Mouse (Mus musculus): Measurements from ENCODE around the gene Parp4. TPM values are rescaled to one million over a fixed set of nuclear protein-coding genes. Genes with fewer than 3 reads are reported as not detected.

The Parp4 gene
- polyA plus RNA-seq, 1 experiment = 7.6 TPM

- no peak overlapping the region for H3K27ac ChIP-seq (ENCODE audit: insufficient read depth, low read length)
- no peak for TF ChIP-seq CTCF (IDR thresholded peaks at IDR 0.05; ENCODE audit: extremely low read depth, insufficient read depth, insufficient read length, insufficient replicate concordance)
- no peak for TF ChIP-seq POLR2A (IDR thresholded peaks at IDR 0.05; ENCODE audit: low read depth, low read length)
- peaks cover 39% of the 10 kb centered on the region for H3K36me3 ChIP-seq (ENCODE audit: control insufficient read depth, insufficient read depth, low read length)
- WGBS = 96% methylated on average over 4 of the region's 4 CpGs
- H3K27me3 ChIP-seq (ENCODE audit: control insufficient read depth, insufficient read depth, low read length) = no peaks in the 10 kb centered on the region
- DNase-seq (ENCODE audit: low read depth in 1 of 2, low spot score in 2 of 2) = no peak
- H3K4me3 ChIP-seq (ENCODE audit: extremely low read depth, insufficient read depth, insufficient read length) = no peak overlapping the region
- H3K4me1 ChIP-seq (ENCODE audit: control insufficient read depth, insufficient read depth, insufficient read length) = no peaks in the 10 kb centered on the region
Observed at GRCm38 (mm10) chr14:56626202-56626601, 50.8 kb downstream of the Parp4 start.

- Histone ChIP-seq H3K36me3 (ENCODE audit: control insufficient read depth, insufficient read depth, low read length) (peaks cover 37% of the 10 kb centered on the region), H3K27me3 (ENCODE audit: control insufficient read depth, insufficient read depth, low read length) (no peaks in the 10 kb centered on the region), H3K27ac (ENCODE audit: insufficient read depth, low read length) (no peak overlapping the region), H3K4me3 (ENCODE audit: extremely low read depth, insufficient read depth, insufficient read length) (no peak overlapping the region), H3K4me1 (ENCODE audit: control insufficient read depth, insufficient read depth, insufficient read length) (no peaks in the 10 kb centered on the region)
- no peak for DNase-seq (ENCODE audit: low read depth in 1 of 2, low spot score in 2 of 2)
- no peak for TF ChIP-seq CTCF (IDR thresholded peaks at IDR 0.05; ENCODE audit: extremely low read depth, insufficient read depth, insufficient read length, insufficient replicate concordance)
- WGBS = 97% methylated on average over 3 of the region's 3 CpGs
Observed at GRCm38 (mm10) chr14:56628336-56628735, 52.9 kb downstream of the Parp4 start.

- H3K4me3 ChIP-seq (ENCODE audit: extremely low read depth, insufficient read depth, insufficient read length) = no peak overlapping the region
- DNase-seq (ENCODE audit: low read depth in 1 of 2, low spot score in 2 of 2) = no peak
- 86% methylated on average over 2 of the region's 2 CpGs for WGBS
- no peaks in the 10 kb centered on the region for H3K27me3 ChIP-seq (ENCODE audit: control insufficient read depth, insufficient read depth, low read length)
- H3K27ac ChIP-seq (ENCODE audit: insufficient read depth, low read length) = no peak overlapping the region
- H3K36me3 ChIP-seq (ENCODE audit: control insufficient read depth, insufficient read depth, low read length) = peaks cover 41% of the 10 kb centered on the region
- TF ChIP-seq CTCF (IDR thresholded peaks at IDR 0.05; ENCODE audit: extremely low read depth, insufficient read depth, insufficient read length, insufficient replicate concordance) (no peak), POLR2A (IDR thresholded peaks at IDR 0.05; ENCODE audit: low read depth, low read length) (no peak)
- H3K4me1 ChIP-seq (ENCODE audit: control insufficient read depth, insufficient read depth, insufficient read length) = no peaks in the 10 kb centered on the region
Observed at GRCm38 (mm10) chr14:56631109-56631508, 55.7 kb downstream of the Parp4 start.

GRCm38 (mm10) chr14:56647206-56647605 lies 71.8 kb downstream of the Parp4 start:
- Histone ChIP-seq H3K4me1 (ENCODE audit: control insufficient read depth, insufficient read depth, insufficient read length) (no peaks in the 10 kb centered on the region), H3K36me3 (ENCODE audit: control insufficient read depth, insufficient read depth, low read length) (peaks cover 17% of the 10 kb centered on the region), H3K27me3 (ENCODE audit: control insufficient read depth, insufficient read depth, low read length) (no peaks in the 10 kb centered on the region), H3K4me3 (ENCODE audit: extremely low read depth, insufficient read depth, insufficient read length) (no peak overlapping the region), H3K27ac (ENCODE audit: insufficient read depth, low read length) (no peak overlapping the region)
- DNase-seq (ENCODE audit: low read depth in 1 of 2, low spot score in 2 of 2) = no peak
- WGBS = 91% methylated on average over 7 of the region's 7 CpGs
- TF ChIP-seq CTCF (IDR thresholded peaks at IDR 0.05; ENCODE audit: extremely low read depth, insufficient read depth, insufficient read length, insufficient replicate concordance) = no peak
- TF ChIP-seq POLR2A (IDR thresholded peaks at IDR 0.05; ENCODE audit: low read depth, low read length) = no peak

- no peaks in the 10 kb centered on the region for H3K27me3 ChIP-seq (ENCODE audit: control insufficient read depth, insufficient read depth, low read length)
- peaks cover 25% of the 10 kb centered on the region for H3K36me3 ChIP-seq (ENCODE audit: control insufficient read depth, insufficient read depth, low read length)
- TF ChIP-seq POLR2A (IDR thresholded peaks at IDR 0.05; ENCODE audit: low read depth, low read length) = no peak
- H3K27ac ChIP-seq (ENCODE audit: insufficient read depth, low read length) = no peak overlapping the region
- no peaks in the 10 kb centered on the region for H3K4me1 ChIP-seq (ENCODE audit: control insufficient read depth, insufficient read depth, insufficient read length)
- H3K4me3 ChIP-seq (ENCODE audit: extremely low read depth, insufficient read depth, insufficient read length) = no peak overlapping the region
- DNase-seq (ENCODE audit: low read depth in 1 of 2, low spot score in 2 of 2) = no peak
Observed at GRCm38 (mm10) chr14:56649448-56649847, 74.0 kb downstream of the Parp4 start.

- DNase-seq (ENCODE audit: low read depth in 1 of 2, low spot score in 2 of 2) = no peak
- WGBS = 82% methylated on average over 5 of the region's 5 CpGs
- no peaks in the 10 kb centered on the region for H3K27me3 ChIP-seq (ENCODE audit: control insufficient read depth, insufficient read depth, low read length)
- no peak overlapping the region for H3K4me3 ChIP-seq (ENCODE audit: extremely low read depth, insufficient read depth, insufficient read length)
- H3K4me1 ChIP-seq (ENCODE audit: control insufficient read depth, insufficient read depth, insufficient read length) = peaks cover 4% of the 10 kb centered on the region; the same call in 1 of the 2 replicates
- H3K27ac ChIP-seq (ENCODE audit: insufficient read depth, low read length) = no peak overlapping the region
- no peaks in the 10 kb centered on the region for H3K36me3 ChIP-seq (ENCODE audit: control insufficient read depth, insufficient read depth, low read length)
- no peak for TF ChIP-seq POLR2A (IDR thresholded peaks at IDR 0.05; ENCODE audit: low read depth, low read length)
- TF ChIP-seq CTCF (IDR thresholded peaks at IDR 0.05; ENCODE audit: extremely low read depth, insufficient read depth, insufficient read length, insufficient replicate concordance) = no peak
Observed at GRCm38 (mm10) chr14:56665651-56666050, 90.2 kb downstream of the Parp4 start.

- no peaks in the 10 kb centered on the region for H3K27me3 ChIP-seq (ENCODE audit: control insufficient read depth, insufficient read depth, low read length)
- H3K27ac ChIP-seq (ENCODE audit: insufficient read depth, low read length) = no peak overlapping the region
- WGBS = over 99% methylated on average over 3 of the region's 3 CpGs
- no peak overlapping the region for H3K4me3 ChIP-seq (ENCODE audit: extremely low read depth, insufficient read depth, insufficient read length)
- DNase-seq (ENCODE audit: low read depth in 1 of 2, low spot score in 2 of 2) = no peak
- H3K4me1 ChIP-seq (ENCODE audit: control insufficient read depth, insufficient read depth, insufficient read length) = peaks cover 4% of the 10 kb centered on the region; the same call in 1 of the 2 replicates
- peaks cover 1% of the 10 kb centered on the region; the same call in 1 of the 2 replicates for H3K36me3 ChIP-seq (ENCODE audit: control insufficient read depth, insufficient read depth, low read length)
- TF ChIP-seq POLR2A (IDR thresholded peaks at IDR 0.05; ENCODE audit: low read depth, low read length) = no peak
- no peak for TF ChIP-seq CTCF (IDR thresholded peaks at IDR 0.05; ENCODE audit: extremely low read depth, insufficient read depth, insufficient read length, insufficient replicate concordance)
Observed at GRCm38 (mm10) chr14:56666909-56667308, 91.5 kb downstream of the Parp4 start.

All from spleen, adult 2 months (tissue).